Mouse (Mus musculus) heart, adult 2 months (tissue): ENCODE results near the gene Akap10. TPM values are rescaled to one million over a fixed set of nuclear protein-coding genes. Genes with fewer than 3 reads are reported as not detected.
"Not testable (repeated sequence)": the region's sequence is repeated elsewhere in the genome, so short reads cannot be mapped to it uniquely, and the experiment has no call there.

Source experiments
- DNase-seq, 2 experiments: peaks; one replicate each; pipeline ENCODE4 v3.0.0; 2021
- H3K27ac ChIP-seq: fragments of 200-600 bp; 2 replicates; pipeline ENCODE4 v1.8.1; 2022
- H3K27me3 ChIP-seq: fragments of 200-500 bp; 2 replicates; pipeline ENCODE4 v1.6.1; 2012; ENCODE audit warnings: mild to moderate bottlenecking, low read length, inconsistent platforms, mixed read lengths; ENCODE audit not compliant: control insufficient read depth, insufficient read depth
- H3K36me3 ChIP-seq: fragments of 200-500 bp; 2 replicates; pipeline ENCODE4 v1.6.1; 2012; ENCODE audit warnings: low read length, inconsistent platforms; ENCODE audit not compliant: control insufficient read depth, insufficient read depth
- H3K4me1 ChIP-seq: fragments of 200-500 bp; 2 replicates; pipeline ENCODE4 v1.6.1; 2011; ENCODE audit warnings: low read length; ENCODE audit not compliant: control insufficient read depth, insufficient read depth
- H3K4me3 ChIP-seq: fragments of 200-600 bp; 2 replicates; pipeline ENCODE4 v1.8.1; 2022
- H3K79me2 ChIP-seq: fragments of 200-500 bp; replicated peaks from 2 replicates; pipeline ENCODE4 v1.6.1; 2012; ENCODE audit warnings: mild to moderate bottlenecking, inconsistent platforms, low read length, moderate library complexity, mixed read lengths; ENCODE audit not compliant: control insufficient read depth, insufficient read depth
- H3K9ac ChIP-seq: fragments of 200-500 bp; 2 replicates; pipeline ENCODE4 v1.6.1; 2012; ENCODE audit warnings: low read depth, mild to moderate bottlenecking, control low read depth, inconsistent platforms, low read length, mixed read lengths
- CTCF ChIP-seq: fragments of 200-600 bp; IDR thresholded peaks from 2 replicates; pipeline ENCODE4 v1.8.1; 2022; ENCODE audit warnings: antibody characterized with exemption, mild to moderate bottlenecking, moderate library complexity
- EP300 ChIP-seq: fragments of 200-500 bp; IDR thresholded peaks from 2 replicates; pipeline ENCODE4 v1.6.1; 2011; ENCODE audit warnings: low read depth, low read length, control low read depth; ENCODE audit not compliant: insufficient read depth
- POLR2A ChIP-seq: fragments of 200-500 bp; IDR thresholded peaks from 2 replicates; pipeline ENCODE4 v1.6.1; 2011; ENCODE audit warnings: mild to moderate bottlenecking, low read depth, low read length, control low read depth; ENCODE audit not compliant: insufficient read depth
- WGBS: fragments of 180-500 bp; shearing (Covaris S2); methylation state at CpG from one replicate; pipeline ENCODE4 v1.1.7; 2018; 5-methylcytosine and 5-hydroxymethylcytosine counted together
- intact Hi-C: fragments of 180-260 bp; cut with DNase I; formaldehyde crosslinking; loops from one replicate; pipeline ENCODE4 v1.15.1; 2025
- polyA plus RNA-seq: library from polyadenylated mRNA; depleted of rRNA; stranded (reverse); fragments of >200 nt; gene quantifications from 2 replicates; pipeline ENCODE4 v1.2.3, GENCODE M21; 2012
- total RNA-seq, 2 experiments: library from RNA; stranded (reverse); gene quantifications; 2 replicates each; pipeline ENCODE4 v1.2.3; 2021

Gene Akap10
- total and polyA plus RNA-seq, 3 experiments: 7.9 to 13.7 (median 12.6) TPM

GRCm38 (mm10) chr11:61854211-61854987 is 75.7 kb downstream of the Akap10 start:
- Histone ChIP-seq H3K36me3 (peaks cover 9% of the 10 kb centered on the region), H3K27me3 (no peaks in the 10 kb centered on the region), H3K4me1 (peaks cover 8% of the 10 kb centered on the region), H3K27ac (peak overlapping the region; percentile 92), H3K9ac (peak overlapping the region; percentile 99), H3K79me2 (no peaks in the 10 kb centered on the region), H3K4me3 (peak overlapping the region; percentile 63)
- peak; percentile 87 to 90 for DNase-seq
- 1% methylated on average over 79 of the region's 87 CpGs for WGBS
- TF ChIP-seq CTCF (peak; percentile 68), POLR2A (0 out of 2 replicates have a peak, but pooled peaks have one; percentile 64), EP300 (peak; percentile 67; the same call in 1 of the 2 replicates)
- intact Hi-C loops: no loop called here

GRCm38 (mm10) chr11:61853659-61854058 is 76.4 kb downstream of the Akap10 start:
- Histone ChIP-seq H3K4me1 (peaks cover 10% of the 10 kb centered on the region), H3K9ac (peak overlapping the region; percentile 99), H3K36me3 (peaks cover 9% of the 10 kb centered on the region), H3K27ac (peak overlapping the region; percentile 92), H3K4me3 (peak overlapping the region; percentile 63), H3K79me2 (no peaks in the 10 kb centered on the region), H3K27me3 (no peaks in the 10 kb centered on the region)
- no peak for TF ChIP-seq EP300
- TF ChIP-seq CTCF: no peak
- TF ChIP-seq POLR2A: no peak
- DNase-seq: no peak
- intact Hi-C loops: no loop called here
- WGBS: 4% methylated on average over 5 of the region's 5 CpGs

GRCm38 (mm10) chr11:61852916-61853315 is 77.1 kb downstream of the Akap10 start:
- no peak overlapping the region; the same call in 1 of the 2 replicates for H3K4me3 ChIP-seq
- no peaks in the 10 kb centered on the region for H3K79me2 ChIP-seq
- H3K27me3 ChIP-seq: no peaks in the 10 kb centered on the region
- no peak overlapping the region for H3K9ac ChIP-seq
- intact Hi-C loops: no loop called here
- peaks cover 9% of the 10 kb centered on the region for H3K36me3 ChIP-seq
- H3K4me1 ChIP-seq: peaks cover 10% of the 10 kb centered on the region
- TF ChIP-seq CTCF: no peak
- no peak for TF ChIP-seq EP300
- TF ChIP-seq POLR2A: no peak
- DNase-seq: no peak
- H3K27ac ChIP-seq: no peak overlapping the region

- intact Hi-C loops: no loop called here
- Histone ChIP-seq H3K4me1 (peaks cover 10% of the 10 kb centered on the region), H3K4me3 (no peak overlapping the region), H3K36me3 (peaks cover 9% of the 10 kb centered on the region), H3K79me2 (no peaks in the 10 kb centered on the region), H3K9ac (no peak overlapping the region), H3K27me3 (no peaks in the 10 kb centered on the region), H3K27ac (no peak overlapping the region)
- no peak for TF ChIP-seq EP300
- no peak for TF ChIP-seq POLR2A
- peak; percentile 19; the same call in 1 of the 2 replicates for TF ChIP-seq CTCF
- 84% methylated on average over 3 of the region's 3 CpGs for WGBS
- DNase-seq: no peak
Measured at GRCm38 (mm10) chr11:61851195-61851594, 78.9 kb downstream of the Akap10 start.

DNA sequence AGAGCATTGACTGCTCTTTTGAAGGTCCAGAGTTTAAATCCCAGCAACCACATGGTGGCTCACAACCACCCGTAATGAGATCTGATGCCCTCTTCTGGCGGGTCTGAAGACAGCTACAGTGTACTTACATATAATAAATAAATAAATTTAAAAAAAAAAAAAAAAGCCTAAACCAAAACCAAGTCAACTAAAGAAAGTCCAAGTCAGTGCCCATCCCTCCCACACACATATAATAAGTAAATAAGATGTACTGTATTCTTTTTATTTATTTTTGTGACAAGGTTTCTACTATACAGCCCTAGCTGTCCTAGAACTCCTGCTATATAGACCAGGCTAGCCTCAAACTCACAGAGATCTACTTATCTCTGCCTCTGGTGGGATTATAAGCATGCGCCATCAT is 89.4 kb downstream of the Akap10 start:
- H3K36me3 ChIP-seq, H3K27ac ChIP-seq, H3K4me1 ChIP-seq, intact Hi-C loops, DNase-seq, H3K27me3 ChIP-seq, H3K4me3 ChIP-seq, H3K9ac ChIP-seq, H3K79me2 ChIP-seq: not testable (repeated sequence)
- 77% methylated on average over 3 of the region's 3 CpGs for WGBS
- peak; percentile 38 for TF ChIP-seq CTCF

DNA sequence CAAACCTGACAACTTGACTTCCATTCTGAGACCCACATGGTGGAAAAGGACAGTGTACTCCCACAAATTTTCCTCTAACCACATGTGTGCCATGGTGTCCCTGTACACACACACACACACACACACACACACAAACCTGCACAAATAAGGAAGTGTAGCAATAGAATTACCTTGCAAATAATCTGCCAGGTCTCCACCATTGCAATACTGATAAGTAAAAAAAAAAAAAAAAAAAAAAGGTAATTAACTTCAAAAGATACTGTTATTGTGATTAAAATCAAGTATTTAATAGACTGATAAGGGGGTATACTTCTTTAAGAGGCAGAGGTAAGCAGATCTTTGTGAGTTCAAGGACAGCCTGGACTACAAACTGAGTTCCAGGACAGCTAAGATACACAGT is 90.1 kb downstream of the Akap10 start:
- peaks cover 4% of the 10 kb centered on the region for H3K36me3 ChIP-seq
- TF ChIP-seq POLR2A: no peak

More for the DNA sequence above, 90.1 kb downstream of the Akap10 start:
- intact Hi-C loops: no loop called here
- no peak overlapping the region for H3K4me3 ChIP-seq
- DNase-seq: no peak
- H3K79me2 ChIP-seq: no peaks in the 10 kb centered on the region
- H3K9ac ChIP-seq: no peak overlapping the region
- no peaks in the 10 kb centered on the region for H3K27me3 ChIP-seq
- no peak overlapping the region for H3K27ac ChIP-seq
- no peaks in the 10 kb centered on the region for H3K4me1 ChIP-seq
